Mouse (Mus musculus) spleen, postnatal 14 days (tissue): ENCODE results near the gene Vstm2a.

Experiments used
- DNase-seq, 2 experiments: peaks; one replicate each; pipeline ENCODE4 v3.0.0; 2021 to 2022; ENCODE audit warnings: low spot score in 2 of 2

Vstm2a gene

GRCm38 (mm10) chr11:16257473-16257921, at the start of gene Vstm2a:
Vstm2a (plus strand) TSS chr11:16257724.
- DNase-seq, result no peak

GRCm38 (mm10) chr11:16257011-16257410, 513 bp upstream of the Vstm2a start:
- DNase-seq, result no peak

- DNase-seq, result no peak
Measured at GRCm38 (mm10) chr11:16258300-16258699, 776 bp downstream of the Vstm2a start.

GRCm38 (mm10) chr11:16259876-16260275, 2.4 kb downstream of the Vstm2a start:
- DNase-seq, result no peak

- DNase-seq, result no peak
Measured at GRCm38 (mm10) chr11:16260764-16261578, 3.4 kb downstream of the Vstm2a start.

GRCm38 (mm10) chr11:16268396-16268795, 10.9 kb downstream of the Vstm2a start:
- no peak for DNase-seq

- no peak for DNase-seq
Measured at GRCm38 (mm10) chr11:16290381-16290780, 32.9 kb downstream of the Vstm2a start.

- no peak for DNase-seq
Measured at GRCm38 (mm10) chr11:16292960-16293359, 35.4 kb downstream of the Vstm2a start.

GRCm38 (mm10) chr11:16296521-16296920, 39.0 kb downstream of the Vstm2a start:
- no peak for DNase-seq

- DNase-seq, result no peak
Measured at GRCm38 (mm10) chr11:16299492-16299891, 42.0 kb downstream of the Vstm2a start.

GRCm38 (mm10) chr11:16299960-16300359, 42.4 kb downstream of the Vstm2a start:
- no peak for DNase-seq

GRCm38 (mm10) chr11:16300709-16301108, 43.2 kb downstream of the Vstm2a start:
- no peak for DNase-seq

GRCm38 (mm10) chr11:16315097-16315496, 57.6 kb downstream of the Vstm2a start:
- DNase-seq, result no peak

GRCm38 (mm10) chr11:16345179-16345578, 87.7 kb downstream of the Vstm2a start:
- no peak for DNase-seq

GRCm38 (mm10) chr11:16345676-16346075, 88.2 kb downstream of the Vstm2a start:
- no peak for DNase-seq

- no peak for DNase-seq
Measured at GRCm38 (mm10) chr11:16351915-16352314, 94.4 kb downstream of the Vstm2a start.

- DNase-seq, result no peak
Measured at GRCm38 (mm10) chr11:16354356-16354755, 96.8 kb downstream of the Vstm2a start.

- DNase-seq, result no peak
Measured at GRCm38 (mm10) chr11:16366852-16367587, 109.5 kb downstream of the Vstm2a start.

GRCm38 (mm10) chr11:16403627-16404026, 146.1 kb downstream of the Vstm2a start:
- DNase-seq, result no peak

- DNase-seq, result no peak
Measured at GRCm38 (mm10) chr11:16411736-16412135, 154.2 kb downstream of the Vstm2a start.

GRCm38 (mm10) chr11:16412609-16413008, 155.1 kb downstream of the Vstm2a start:
- no peak for DNase-seq

- DNase-seq, result no peak
Measured at GRCm38 (mm10) chr11:16413077-16413644, 155.6 kb downstream of the Vstm2a start.
